Mouse (Mus musculus) midbrain, postnatal 0 days (tissue): ENCODE measurements at regions not wholly inside any gene's neighbourhood (a gene's known extent, or its start where the extent isn't known, plus 50 kb on each side); places are given as distances from the start of the nearest gene placed in this dataset.

ENCODE experiments used
- ATAC-seq: fragments of 200-750 bp; cut with Nextera tagmentation; 2 replicates; pipeline ENCODE4 v1.8.0; 2017; ENCODE audit warnings: moderate number of reproducible peaks, mild to moderate bottlenecking, moderate TSS enrichment, moderate library complexity; ENCODE audit not compliant: low FRiP score
- DNase-seq: peaks from one replicate; pipeline ENCODE4 v3.0.0-alpha.2; 2015; ENCODE audit warnings: low spot score
- H3K27ac ChIP-seq: fragments of 300-500 bp; sonication (generic); 2 replicates; pipeline ENCODE4 v1.5.1; 2014; ENCODE audit warnings: low read depth, mild to moderate bottlenecking, low read length, mixed read lengths
- H3K27me3 ChIP-seq: fragments of 300-500 bp; sonication (generic); 2 replicates; pipeline ENCODE4 v1.6.1; 2014; ENCODE audit warnings: low read length, control low read depth, mixed read lengths; ENCODE audit not compliant: insufficient read depth
- H3K36me3 ChIP-seq: fragments of 300-500 bp; sonication (generic); 2 replicates; pipeline ENCODE4 v1.6.1; 2014; ENCODE audit warnings: low read length, control low read depth, mixed read lengths; ENCODE audit not compliant: insufficient read depth
- H3K4me1 ChIP-seq: fragments of 300-500 bp; sonication (generic); 2 replicates; pipeline ENCODE4 v1.6.1; 2014; ENCODE audit warnings: mild to moderate bottlenecking, control low read depth, antibody characterized with exemption, low read length, mixed read lengths; ENCODE audit not compliant: insufficient read depth
- H3K4me2 ChIP-seq: fragments of 300-500 bp; sonication (generic); 2 replicates; pipeline ENCODE4 v1.6.1; 2014; ENCODE audit warnings: low read depth, mild to moderate bottlenecking, low read length, mixed read lengths; ENCODE audit not compliant: poor library complexity, severe bottlenecking
- H3K4me3 ChIP-seq: fragments of 300-500 bp; sonication (generic); 2 replicates; pipeline ENCODE4 v1.5.1; 2014; ENCODE audit warnings: low read depth, mild to moderate bottlenecking, low read length, moderate library complexity
- H3K9ac ChIP-seq: fragments of 300-500 bp; sonication (generic); replicated peaks from 2 replicates; pipeline ENCODE4 v1.6.1; 2014; ENCODE audit warnings: mild to moderate bottlenecking, low read length, moderate library complexity, mixed read lengths; ENCODE audit not compliant: poor library complexity, severe bottlenecking
- H3K9me3 ChIP-seq: fragments of 300-500 bp; sonication (generic); 2 replicates; pipeline ENCODE4 v1.6.1; 2016; ENCODE audit warnings: low read length, control low read depth
- CTCF ChIP-seq: IDR thresholded peaks from 2 replicates; pipeline ENCODE4 v1.5.1; 2016; ENCODE audit warnings: antibody characterized with exemption, mild to moderate bottlenecking
- WGBS: fragments of 180-500 bp; shearing (Covaris S2); extraction: QIAGEN DNeasy Blood & Tissue Kit; methylation state at CpG from one replicate; pipeline ENCODE4 v1.1.7; 2014; 5-methylcytosine and 5-hydroxymethylcytosine counted together

DNA sequence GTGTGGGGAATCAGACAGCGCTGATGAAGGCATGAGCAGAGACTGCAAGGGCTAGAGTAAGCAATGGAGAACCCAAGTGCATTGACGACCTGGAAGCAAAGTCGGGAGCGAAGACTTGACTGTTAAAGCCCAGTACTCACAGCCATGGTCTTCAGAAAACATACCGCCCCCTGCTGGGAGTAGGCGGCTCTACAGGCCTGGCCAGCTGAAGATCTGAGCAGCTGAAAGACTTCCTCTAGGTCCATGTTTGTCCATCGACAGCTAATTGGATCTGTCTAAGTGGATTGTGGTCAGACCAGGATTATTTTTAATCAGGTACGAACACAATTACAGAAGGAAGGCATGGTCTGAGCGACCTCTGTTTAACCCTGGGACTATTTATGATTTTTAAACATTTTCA lies 230.0 kb downstream of the Slc30a10 start:
- TF ChIP-seq CTCF: peak; percentile 33
- no peak overlapping the region for H3K4me2 ChIP-seq
- no peaks in the 10 kb centered on the region for H3K4me1 ChIP-seq
- H3K9ac ChIP-seq: no peak overlapping the region
- WGBS: 75% methylated on average over 9 of the region's 9 CpGs
- DNase-seq (no peak), ATAC-seq (no peak)
- H3K9me3 ChIP-seq: no peaks in the 10 kb centered on the region
- H3K27ac ChIP-seq: no peak overlapping the region
- no peaks in the 10 kb centered on the region for H3K36me3 ChIP-seq
- 0 out of 2 replicates have a peak, but pooled peaks cover 3% of the 10 kb centered on the region for H3K27me3 ChIP-seq
- no peak overlapping the region for H3K4me3 ChIP-seq

DNA sequence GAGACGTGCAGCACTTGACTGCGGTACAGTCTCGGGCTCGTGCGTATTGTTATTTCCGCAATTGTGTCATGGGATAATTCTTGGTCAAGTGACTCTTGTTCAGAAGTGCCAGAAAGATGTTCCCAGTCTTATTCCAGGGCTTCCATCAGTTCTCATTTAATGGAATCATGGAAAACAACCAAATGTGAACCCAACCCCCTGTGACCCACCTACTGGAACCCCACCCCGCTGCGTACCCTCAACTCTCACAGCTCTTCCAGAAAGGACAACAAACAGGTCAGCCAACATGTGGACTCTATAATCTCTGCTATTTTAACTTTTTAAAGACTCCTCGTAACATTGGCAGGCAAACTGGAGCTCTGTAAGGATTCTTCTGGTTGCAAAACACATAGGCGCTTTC lies 233.9 kb downstream of the Slc30a10 start:
- H3K4me2 ChIP-seq: no peak overlapping the region
- 0 out of 2 replicates have a peak, but pooled peaks cover 3% of the 10 kb centered on the region for H3K27me3 ChIP-seq
- no peak overlapping the region for H3K9ac ChIP-seq
- WGBS: 94% methylated on average over 10 of the region's 10 CpGs
- H3K4me1 ChIP-seq: no peaks in the 10 kb centered on the region
- no peaks in the 10 kb centered on the region for H3K9me3 ChIP-seq
- no peak for TF ChIP-seq CTCF
- no peak for DNase-seq
- no peaks in the 10 kb centered on the region for H3K36me3 ChIP-seq
- H3K27ac ChIP-seq: no peak overlapping the region
- no peak overlapping the region for H3K4me3 ChIP-seq
- no peak for ATAC-seq

DNA sequence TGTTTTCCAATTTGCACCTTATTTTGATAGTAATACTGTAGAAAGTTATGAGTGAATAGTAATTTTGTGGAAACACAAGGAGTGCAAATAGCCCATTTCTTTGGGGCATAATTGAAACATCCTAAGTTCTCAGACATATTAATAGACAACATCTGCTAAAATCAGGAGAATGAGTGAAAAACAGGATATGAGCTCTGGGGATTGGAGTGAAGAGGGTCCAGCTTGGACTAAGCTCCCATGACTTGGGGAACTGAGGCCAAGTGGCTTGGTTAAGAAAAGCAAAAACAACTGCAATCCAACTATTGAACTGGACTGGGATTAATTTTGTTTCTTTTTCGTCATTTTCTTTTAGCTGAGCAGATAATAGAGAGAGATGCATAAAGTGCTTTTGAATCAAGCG lies 240.7 kb downstream of the Slc30a10 start:
- Histone ChIP-seq H3K27me3 (no peaks in the 10 kb centered on the region), H3K27ac (no peak overlapping the region), H3K4me1 (no peaks in the 10 kb centered on the region), H3K9me3 (no peaks in the 10 kb centered on the region), H3K4me3 (no peak overlapping the region), H3K9ac (no peak overlapping the region), H3K36me3 (no peaks in the 10 kb centered on the region), H3K4me2 (no peak overlapping the region)
- ATAC-seq (no peak), DNase-seq (no peak)
- 84% methylated on average over 2 of the region's 2 CpGs for WGBS
- TF ChIP-seq CTCF: no peak

DNA sequence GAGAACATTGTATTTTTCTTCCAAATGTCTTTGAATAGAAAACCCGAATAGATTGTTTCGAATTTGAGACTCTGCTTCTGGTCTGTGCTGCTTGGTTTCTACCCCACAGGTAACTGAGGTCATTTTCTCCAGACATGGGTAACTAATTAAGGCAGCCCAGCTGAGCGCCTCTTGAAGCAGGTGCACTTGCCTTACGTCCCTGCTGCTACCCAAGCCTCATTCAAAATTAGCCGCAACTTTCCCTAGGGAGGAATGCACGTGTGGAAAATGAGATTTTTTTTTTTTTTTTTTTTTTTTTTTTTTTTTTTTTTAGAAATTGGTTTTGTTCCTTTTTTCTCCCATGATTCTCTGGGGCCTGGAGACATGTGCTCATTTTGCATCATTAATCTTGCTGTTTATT lies 245.1 kb downstream of the Slc30a10 start:
- ATAC-seq: no peak
- H3K36me3 ChIP-seq: no peaks in the 10 kb centered on the region
- no peak for TF ChIP-seq CTCF
- no peak overlapping the region for H3K9ac ChIP-seq
- H3K4me2 ChIP-seq: no peak overlapping the region
- no peak overlapping the region for H3K4me3 ChIP-seq
- no peak overlapping the region for H3K27ac ChIP-seq
- H3K27me3 ChIP-seq: no peaks in the 10 kb centered on the region
- no peaks in the 10 kb centered on the region for H3K4me1 ChIP-seq
- 66% methylated on average over 6 of the region's 6 CpGs for WGBS
- no peaks in the 10 kb centered on the region for H3K9me3 ChIP-seq
- peak; percentile 26 for DNase-seq

DNA sequence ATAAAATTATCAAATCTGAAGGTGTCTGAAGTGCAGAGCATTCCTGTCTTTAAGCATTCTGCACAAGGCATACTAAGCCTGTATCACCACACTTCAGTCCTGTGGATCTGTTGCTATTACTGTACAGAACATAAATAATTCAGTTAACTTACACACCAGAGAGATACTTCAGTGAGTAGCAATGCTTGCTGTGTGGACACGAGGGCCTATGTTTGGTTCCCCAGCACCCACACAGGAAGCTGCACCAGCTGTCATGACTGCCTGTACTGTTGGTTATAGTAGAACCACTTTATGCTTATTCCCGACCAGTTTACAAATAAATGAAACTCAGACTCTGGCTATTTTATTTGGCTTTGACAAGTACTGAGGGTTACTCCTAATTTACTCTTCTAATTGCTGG lies 271.7 kb downstream of the Slc30a10 start:
- H3K36me3 ChIP-seq: no peaks in the 10 kb centered on the region

DNA sequence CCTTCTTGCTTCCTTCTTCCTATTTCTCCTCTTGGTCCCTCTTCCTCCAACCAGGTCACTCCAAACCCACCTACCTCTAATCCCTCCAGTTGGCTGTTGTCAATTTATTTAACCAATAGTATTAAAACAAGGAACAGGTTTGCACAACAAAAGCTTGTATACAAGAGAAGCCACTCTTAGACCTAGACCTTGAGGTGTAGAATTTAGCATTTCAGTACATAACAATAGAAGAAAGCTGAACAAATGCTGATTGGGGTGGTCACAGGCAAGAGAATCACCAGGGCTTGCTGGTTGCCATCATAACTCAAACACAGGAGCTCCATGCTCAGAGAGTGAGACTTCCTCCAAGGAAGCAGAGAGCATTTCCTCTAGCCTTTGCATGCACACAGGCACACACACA lies 272.2 kb downstream of the Slc30a10 start:
- no peak for TF ChIP-seq CTCF
- Histone ChIP-seq H3K27ac (no peak overlapping the region), H3K4me2 (no peak overlapping the region), H3K4me3 (no peak overlapping the region), H3K4me1 (no peaks in the 10 kb centered on the region), H3K9ac (no peak overlapping the region), H3K9me3 (no peaks in the 10 kb centered on the region), H3K27me3 (no peaks in the 10 kb centered on the region), H3K36me3 (no peaks in the 10 kb centered on the region)
- ATAC-seq (no peak), DNase-seq (no peak)

More for the DNA sequence above, 271.7 kb downstream of the Slc30a10 start:
- H3K4me2 ChIP-seq: no peak overlapping the region
- H3K4me1 ChIP-seq: no peaks in the 10 kb centered on the region
- no peaks in the 10 kb centered on the region for H3K27me3 ChIP-seq
- H3K27ac ChIP-seq: no peak overlapping the region
- TF ChIP-seq CTCF: no peak
- no peak overlapping the region for H3K4me3 ChIP-seq
- DNase-seq (no peak), ATAC-seq (no peak)
- WGBS: 88% methylated on average over 2 of the region's 2 CpGs
- no peaks in the 10 kb centered on the region for H3K9me3 ChIP-seq
- H3K9ac ChIP-seq: no peak overlapping the region

DNA sequence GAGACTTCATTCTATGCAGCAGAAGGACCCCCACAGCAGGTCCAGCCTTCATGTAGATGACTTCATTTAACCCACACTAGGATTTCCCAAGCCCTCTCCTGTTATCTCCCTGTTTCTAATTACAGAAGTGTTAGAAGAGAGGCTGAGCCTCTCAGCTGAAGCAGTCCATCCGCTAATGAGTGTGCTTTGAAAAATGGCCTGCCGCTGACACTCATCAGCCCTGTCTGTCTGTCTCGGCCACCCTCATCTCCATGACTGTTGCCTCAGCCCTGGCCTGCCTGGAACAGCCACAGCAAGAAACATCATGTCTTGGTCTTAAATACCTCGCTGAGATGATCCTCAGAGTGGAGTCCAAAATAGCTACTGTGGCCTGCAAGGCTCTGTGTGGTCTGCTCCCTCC lies 273.1 kb downstream of the Slc30a10 start:
- no peaks in the 10 kb centered on the region for H3K9me3 ChIP-seq
- H3K4me3 ChIP-seq: no peak overlapping the region
- ATAC-seq: no peak
- no peaks in the 10 kb centered on the region for H3K36me3 ChIP-seq
- no peak overlapping the region for H3K27ac ChIP-seq
- no peak for DNase-seq
- H3K4me2 ChIP-seq: no peak overlapping the region
- H3K4me1 ChIP-seq: no peaks in the 10 kb centered on the region
- H3K27me3 ChIP-seq: no peaks in the 10 kb centered on the region
- no peak overlapping the region for H3K9ac ChIP-seq
- no peak for TF ChIP-seq CTCF
- WGBS: 73% methylated on average over 4 of the region's 4 CpGs
